Mouse (Mus musculus) liver, embryonic 15.5 days (tissue): ENCODE data around the gene Myocos. TPM values are rescaled to one million over a fixed set of nuclear protein-coding genes. Genes with fewer than 3 reads are reported as not detected.
"Not testable (repeated sequence)": the region's sequence is repeated elsewhere in the genome, so short reads cannot be mapped to it uniquely, and the experiment has no call there.

Experiments used
- ATAC-seq: fragments of 200-750 bp; cut with Nextera tagmentation; 2 replicates; pipeline ENCODE4 v1.8.0; 2017; ENCODE audit warnings: moderate number of reproducible peaks, mild to moderate bottlenecking, moderate library complexity; ENCODE audit not compliant: insufficient read depth
- H3K27ac ChIP-seq: fragments of 300-500 bp; sonication (generic); replicated peaks from 2 replicates; pipeline ENCODE4 v1.5.1; 2015; ENCODE audit warnings: mild to moderate bottlenecking, inconsistent platforms
- H3K27me3 ChIP-seq: fragments of 300-500 bp; sonication (generic); 2 replicates; pipeline ENCODE4 v1.6.1; 2015; ENCODE audit warnings: mild to moderate bottlenecking, inconsistent platforms
- H3K36me3 ChIP-seq: fragments of 300-500 bp; sonication (generic); replicated peaks from 2 replicates; pipeline ENCODE4 v1.6.1; 2015; ENCODE audit warnings: moderate library complexity, mild to moderate bottlenecking, inconsistent platforms
- H3K4me1 ChIP-seq: fragments of 300-500 bp; sonication (generic); replicated peaks from 2 replicates; pipeline ENCODE4 v1.6.1; 2015; ENCODE audit warnings: inconsistent platforms
- H3K4me2 ChIP-seq: fragments of 300-500 bp; sonication (generic); 2 replicates; pipeline ENCODE4 v1.6.1; 2015; ENCODE audit warnings: moderate library complexity, mild to moderate bottlenecking, inconsistent platforms
- H3K4me3 ChIP-seq: fragments of 300-500 bp; sonication (generic); replicated peaks from 2 replicates; pipeline ENCODE4 v1.5.1; 2015; ENCODE audit warnings: mild to moderate bottlenecking, inconsistent platforms
- H3K9ac ChIP-seq: fragments of 300-500 bp; sonication (generic); 2 replicates; pipeline ENCODE4 v1.6.1; 2015; ENCODE audit warnings: moderate library complexity, mild to moderate bottlenecking, inconsistent platforms
- H3K9me3 ChIP-seq: fragments of 300-500 bp; sonication (generic); replicated peaks from 2 replicates; pipeline ENCODE4 v1.6.1; 2016; ENCODE audit warnings: inconsistent platforms
- WGBS: fragments of 180-500 bp; shearing (Covaris S2); methylation state at CpG from one replicate; pipeline ENCODE4 v1.1.7; 2015; ENCODE audit warnings: mixed read lengths; ENCODE audit not compliant: insufficient replicate concordance; 5-methylcytosine and 5-hydroxymethylcytosine counted together
- polyA plus RNA-seq: library from polyadenylated mRNA; unstranded; fragments of >200 nt; fragmentation: Nextera tagmentation; extraction: Ambion mirVana; gene quantifications from 2 replicates; pipeline ENCODE4 v1.2.1, GENCODE M21; 2015

Myocos gene
- polyA plus RNA-seq, 1 experiment from 2014 or later, result not detected

DNA sequence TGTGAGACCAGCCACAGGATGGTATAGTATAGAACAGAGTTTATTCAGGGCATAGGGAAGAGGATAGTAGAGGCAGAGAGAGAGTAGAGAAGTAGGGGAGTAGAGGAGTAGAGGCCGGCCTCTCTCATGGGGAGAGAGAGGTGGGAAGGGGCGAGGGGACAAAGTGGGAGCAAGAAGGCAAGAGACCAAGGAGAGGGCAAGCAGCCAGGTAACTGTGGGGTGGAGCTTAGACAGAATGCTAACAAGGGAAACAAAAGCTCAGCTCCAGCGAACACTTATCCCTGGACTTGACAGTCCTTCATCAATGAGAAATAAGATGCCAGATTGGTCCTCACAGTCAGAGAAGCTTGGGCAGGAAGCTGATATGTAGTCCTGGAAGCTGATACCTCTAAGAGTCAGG lies 15.4 kb downstream of the Myocos start:
- Histone ChIP-seq H3K27me3 (no peaks in the 10 kb centered on the region), H3K4me1 (no peaks in the 10 kb centered on the region), H3K36me3 (no peaks in the 10 kb centered on the region), H3K4me3 (no peak overlapping the region), H3K9me3 (no peaks in the 10 kb centered on the region), H3K4me2 (no peak overlapping the region), H3K9ac (no peak overlapping the region), H3K27ac (no peak overlapping the region)
- 51% methylated on average over 3 of the region's 3 CpGs for WGBS
- ATAC-seq, result no peak

DNA sequence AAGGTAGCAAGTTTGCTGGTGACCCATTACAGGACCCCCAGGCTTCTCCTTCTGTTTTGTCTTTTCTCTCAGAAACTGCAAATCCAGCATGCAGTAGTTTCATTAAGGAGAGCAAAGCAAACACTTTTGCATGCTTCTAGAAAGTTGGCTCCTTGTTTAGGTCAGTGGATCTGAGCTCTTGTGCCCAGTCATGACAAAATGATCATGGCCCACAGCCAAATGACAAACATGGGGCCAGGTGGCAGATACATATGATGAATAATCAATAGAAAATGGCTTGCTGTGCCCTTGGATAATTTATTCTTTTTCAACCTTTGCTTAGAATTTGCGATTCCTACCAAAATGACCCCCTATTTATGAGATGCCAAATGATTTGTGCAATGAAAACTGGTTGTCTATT lies 18.2 kb downstream of the Myocos start:
- no peaks in the 10 kb centered on the region for H3K36me3 ChIP-seq
- no peaks in the 10 kb centered on the region for H3K9me3 ChIP-seq
- no peak for ATAC-seq
- WGBS, result 56% methylated on average over 1 of the region's 1 CpGs
- H3K9ac ChIP-seq, result no peak overlapping the region
- H3K4me3 ChIP-seq, result no peak overlapping the region
- H3K27me3 ChIP-seq, result no peaks in the 10 kb centered on the region
- H3K27ac ChIP-seq, result no peak overlapping the region
- no peak overlapping the region for H3K4me2 ChIP-seq
- no peaks in the 10 kb centered on the region for H3K4me1 ChIP-seq

DNA sequence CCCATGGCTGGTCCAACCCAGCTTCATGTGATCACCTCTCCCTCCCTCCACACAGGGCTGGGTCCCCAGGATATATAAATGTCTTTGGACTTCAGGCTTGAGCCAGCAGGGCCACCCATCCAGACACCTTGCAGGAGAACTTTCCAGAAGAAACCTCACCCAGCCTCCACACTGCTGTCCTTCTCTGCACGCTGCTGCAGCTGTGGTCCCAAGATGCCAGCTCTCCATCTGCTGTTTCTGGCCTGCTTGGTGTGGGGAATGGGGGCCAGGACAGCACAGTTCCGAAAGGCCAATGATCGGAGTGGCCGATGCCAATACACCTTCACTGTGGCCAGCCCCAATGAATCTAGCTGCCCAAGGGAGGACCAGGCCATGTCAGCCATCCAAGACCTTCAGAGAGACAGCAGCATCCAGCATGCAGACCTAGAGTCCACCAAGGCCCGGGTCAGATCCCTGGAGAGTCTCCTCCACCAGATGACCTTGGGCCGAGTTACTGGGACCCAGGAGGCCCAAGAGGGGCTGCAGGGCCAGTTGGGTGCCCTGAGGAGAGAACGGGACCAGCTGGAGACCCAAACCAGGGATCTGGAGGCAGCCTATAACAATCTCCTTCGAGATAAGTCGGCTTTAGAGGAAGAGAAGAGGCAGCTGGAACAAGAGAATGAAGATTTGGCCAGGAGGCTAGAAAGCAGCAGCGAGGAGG lies 18.8 kb downstream of the Myocos start, which contains the start of gene Myoc:
TSS of gene Myoc (plus strand) at position 105 of the 700 bp plus-strand sequence.
- Histone ChIP-seq H3K4me3 (no peak within 1 kb of the TSS), H3K9me3 (no peaks in the 10 kb centered on the region), H3K9ac (no peak within 1 kb of the TSS), H3K27ac (no peak within 1 kb of the TSS), H3K4me2 (no peak within 1 kb of the TSS), H3K36me3 (no peaks in the 10 kb centered on the region), H3K4me1 (no peaks in the 10 kb centered on the region), H3K27me3 (no peaks in the 10 kb centered on the region)
- ATAC-seq, result no peak
- WGBS, result 56% methylated on average over 10 of the region's 10 CpGs

DNA sequence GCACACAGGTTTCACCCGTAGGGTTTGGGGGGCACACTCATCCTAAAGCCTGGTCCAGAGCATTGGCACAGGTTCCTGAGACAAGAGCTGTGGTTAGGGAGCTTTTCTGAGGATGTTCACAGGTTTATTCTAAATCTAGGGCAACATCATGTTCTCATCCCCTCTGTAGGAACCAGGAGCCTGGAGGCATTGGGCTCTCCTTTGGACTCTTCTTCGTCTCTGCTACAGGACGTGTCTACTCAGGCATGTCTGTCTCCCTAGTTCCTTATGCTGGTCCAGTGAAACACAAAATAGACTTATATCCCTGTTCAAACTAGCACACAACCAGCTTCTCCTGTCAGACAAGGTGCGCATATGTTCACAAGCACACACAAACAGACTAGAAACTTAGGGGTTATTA lies 19.5 kb downstream of the Myocos start:
- ATAC-seq, result no peak

DNA sequence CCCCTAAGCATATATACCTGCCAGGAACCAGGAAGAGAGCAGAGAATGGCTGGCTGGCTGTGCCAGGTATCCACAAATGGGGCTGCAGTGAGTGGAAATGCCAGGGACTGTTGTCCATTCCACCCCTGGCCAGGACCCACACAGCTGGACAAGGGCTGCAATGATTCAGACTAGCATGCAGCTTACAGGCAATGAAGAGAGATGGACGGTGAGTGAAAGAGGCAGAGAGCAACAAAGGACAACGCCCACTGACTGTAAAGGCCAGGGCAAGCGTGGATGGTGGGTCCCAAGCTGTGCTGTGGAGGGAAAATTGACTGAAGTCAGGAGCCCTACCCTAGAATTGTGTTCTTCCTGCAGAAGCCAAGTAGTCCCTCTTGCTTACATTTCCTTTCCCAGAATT lies 21.5 kb downstream of the Myocos start:
- H3K27ac ChIP-seq, result no peak overlapping the region

More for the DNA sequence above, 19.5 kb downstream of the Myocos start:
- H3K27me3 ChIP-seq, result no peaks in the 10 kb centered on the region
- no peak overlapping the region for H3K4me3 ChIP-seq
- no peaks in the 10 kb centered on the region for H3K4me1 ChIP-seq
- WGBS, result 66% methylated on average over 4 of the region's 4 CpGs
- H3K4me2 ChIP-seq, result no peak overlapping the region
- no peaks in the 10 kb centered on the region for H3K9me3 ChIP-seq
- no peak overlapping the region for H3K27ac ChIP-seq
- no peaks in the 10 kb centered on the region for H3K36me3 ChIP-seq
- H3K9ac ChIP-seq, result no peak overlapping the region

DNA sequence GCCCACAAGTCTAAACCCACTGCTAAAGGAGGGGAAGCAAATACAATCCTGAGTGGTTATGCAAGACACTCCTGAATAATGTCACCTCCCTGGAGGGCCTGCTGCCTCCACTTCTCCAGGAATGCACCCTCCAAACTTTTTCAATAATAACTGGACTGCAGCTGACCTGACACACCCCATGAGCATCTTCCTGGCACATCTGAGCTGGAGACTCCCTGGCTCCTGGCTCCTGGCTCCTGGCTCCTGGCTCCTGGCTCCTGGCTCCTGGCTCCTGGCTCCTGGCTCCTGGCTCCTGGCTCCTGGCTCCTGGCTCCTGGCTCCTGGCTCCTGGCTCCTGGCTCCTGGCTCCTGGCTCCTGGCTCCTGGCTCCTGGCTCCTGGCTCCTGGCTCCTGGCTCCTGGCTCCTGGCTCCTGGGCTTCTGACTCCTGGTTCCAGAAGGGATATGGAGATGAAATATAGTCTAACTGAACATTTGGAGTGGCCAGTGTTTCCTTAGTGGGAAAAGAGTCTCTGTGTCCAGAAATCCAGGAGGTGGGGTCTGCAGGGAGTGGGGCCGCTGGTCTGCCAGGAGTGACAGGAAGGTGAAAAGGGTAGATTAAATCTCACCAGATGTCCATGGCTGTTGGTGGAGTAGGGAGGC lies 22.6 kb downstream of the Myocos start:
- H3K4me3 ChIP-seq, H3K4me1 ChIP-seq, H3K9ac ChIP-seq, H3K27ac ChIP-seq, ATAC-seq, H3K27me3 ChIP-seq, H3K9me3 ChIP-seq, H3K36me3 ChIP-seq, H3K4me2 ChIP-seq: not testable (repeated sequence)
- 21% methylated on average over 1 of the region's 1 CpGs for WGBS

More for the DNA sequence above, 21.5 kb downstream of the Myocos start:
- no peak overlapping the region for H3K4me3 ChIP-seq
- no peaks in the 10 kb centered on the region for H3K4me1 ChIP-seq
- 59% methylated on average over 3 of the region's 3 CpGs for WGBS
- H3K4me2 ChIP-seq, result no peak overlapping the region
- no peaks in the 10 kb centered on the region for H3K27me3 ChIP-seq
- H3K9me3 ChIP-seq, result no peaks in the 10 kb centered on the region
- H3K36me3 ChIP-seq, result no peaks in the 10 kb centered on the region
- no peak for ATAC-seq
- no peak overlapping the region for H3K9ac ChIP-seq

DNA sequence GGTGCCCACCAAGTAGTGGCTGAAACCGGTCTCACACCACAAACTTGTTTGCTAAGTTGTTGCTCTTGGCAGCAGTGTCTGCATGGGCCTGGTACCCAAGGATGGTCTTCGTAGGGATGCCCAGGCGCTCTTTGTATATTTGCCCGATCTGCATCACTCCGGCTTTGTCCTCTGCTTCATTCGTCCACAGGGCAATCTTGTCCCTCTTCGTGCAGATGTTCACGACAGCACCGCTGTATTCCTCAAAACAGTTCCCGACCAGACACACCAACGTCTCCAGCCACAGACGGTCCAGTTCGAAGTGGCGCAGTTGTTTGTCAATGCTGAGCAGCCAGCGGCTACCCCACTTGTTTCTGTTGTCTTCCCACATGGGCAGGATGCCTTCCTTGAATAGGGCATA lies 29.7 kb downstream of the Myocos start:
- H3K4me3 ChIP-seq, H3K4me2 ChIP-seq, H3K9me3 ChIP-seq, H3K4me1 ChIP-seq, ATAC-seq, H3K36me3 ChIP-seq, H3K27ac ChIP-seq, H3K27me3 ChIP-seq, H3K9ac ChIP-seq: not testable (repeated sequence)
- whole genome bisulfite sequencing, result 75% methylated on average over 15 of the region's 15 CpGs

DNA sequence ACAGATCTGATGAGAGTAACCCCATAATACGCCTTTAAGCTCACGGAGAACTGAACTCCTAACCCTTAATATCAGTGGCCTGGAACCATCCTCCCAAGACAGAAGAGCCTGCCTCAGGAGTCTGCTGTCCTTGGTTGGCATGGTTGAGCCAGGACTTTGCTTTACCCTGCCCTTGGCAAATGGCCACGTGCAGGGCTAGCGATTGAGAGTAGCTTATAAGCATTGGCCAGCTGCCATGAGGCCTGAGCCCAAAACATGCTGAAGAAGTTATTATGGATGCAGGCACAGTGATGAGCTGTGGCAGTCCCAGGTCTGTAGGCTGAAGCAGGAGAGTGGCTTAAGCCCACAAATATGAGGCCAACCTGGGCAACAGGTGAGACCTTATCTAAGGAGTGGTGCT lies 30.2 kb downstream of the Myocos start:
- not testable (repeated sequence) for ATAC-seq, H3K4me1 ChIP-seq, H3K4me2 ChIP-seq, H3K9ac ChIP-seq, H3K4me3 ChIP-seq, H3K27ac ChIP-seq, H3K9me3 ChIP-seq, H3K36me3 ChIP-seq, H3K27me3 ChIP-seq
- 70% methylated on average over 4 of the region's 4 CpGs for WGBS

DNA sequence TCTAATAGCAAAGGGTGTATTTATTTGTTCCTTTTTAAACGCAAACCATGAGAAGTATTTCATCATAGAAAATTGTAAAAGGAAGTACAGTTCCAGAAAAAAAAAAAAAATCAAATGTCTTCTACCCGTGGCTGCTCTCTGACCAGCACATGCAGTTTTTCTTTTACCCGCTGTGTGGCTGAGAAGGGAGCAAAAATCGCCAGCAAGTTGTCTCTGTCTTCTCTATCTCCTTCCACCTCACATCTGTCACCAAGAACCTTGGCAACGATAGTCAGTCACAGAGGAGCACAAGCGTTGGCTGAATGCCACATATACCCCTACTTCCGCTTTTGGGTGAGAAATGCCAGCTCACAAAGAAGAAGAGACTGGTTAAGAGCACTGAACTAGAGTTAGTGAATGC lies 32.8 kb downstream of the Myocos start:
- H3K4me3 ChIP-seq, result no peak overlapping the region
- no peaks in the 10 kb centered on the region for H3K27me3 ChIP-seq
- no peak overlapping the region; the same call in 1 of the 2 replicates for H3K4me2 ChIP-seq
- 24% methylated on average over 7 of the region's 7 CpGs for WGBS
- H3K9ac ChIP-seq, result no peak overlapping the region
- no peaks in the 10 kb centered on the region for H3K9me3 ChIP-seq
- no peak overlapping the region for H3K27ac ChIP-seq
- H3K4me1 ChIP-seq, result no peaks in the 10 kb centered on the region
- no peaks in the 10 kb centered on the region for H3K36me3 ChIP-seq
- no peak for ATAC-seq

DNA sequence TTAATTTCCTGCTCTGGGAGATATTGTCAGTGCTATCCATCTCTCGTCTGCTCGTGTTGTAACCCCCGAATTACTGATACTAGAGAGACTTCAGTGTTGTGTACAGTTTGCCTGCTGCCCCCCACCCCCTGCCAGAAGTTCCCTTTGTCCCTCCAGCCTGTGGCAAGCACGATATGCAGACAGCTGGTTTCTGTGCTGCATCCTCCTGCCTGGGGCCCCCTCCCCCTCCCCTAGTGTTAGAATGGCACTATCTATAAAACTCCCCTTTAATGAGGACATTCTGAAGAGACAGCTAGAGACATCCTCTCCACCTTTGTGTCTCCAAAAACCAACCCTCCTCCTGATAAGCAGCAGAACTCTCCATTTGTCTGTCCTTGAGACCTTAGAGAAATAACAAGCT lies 34.1 kb downstream of the Myocos start:
- H3K36me3 ChIP-seq, result no peaks in the 10 kb centered on the region
- H3K27ac ChIP-seq, result no peak overlapping the region
- no peaks in the 10 kb centered on the region for H3K4me1 ChIP-seq
- no peak for ATAC-seq
- H3K9me3 ChIP-seq, result no peaks in the 10 kb centered on the region
- no peaks in the 10 kb centered on the region for H3K27me3 ChIP-seq
- 2% methylated on average over 4 of the region's 4 CpGs for WGBS
- H3K4me2 ChIP-seq, result no peak overlapping the region
- H3K9ac ChIP-seq, result no peak overlapping the region
- H3K4me3 ChIP-seq, result no peak overlapping the region

DNA sequence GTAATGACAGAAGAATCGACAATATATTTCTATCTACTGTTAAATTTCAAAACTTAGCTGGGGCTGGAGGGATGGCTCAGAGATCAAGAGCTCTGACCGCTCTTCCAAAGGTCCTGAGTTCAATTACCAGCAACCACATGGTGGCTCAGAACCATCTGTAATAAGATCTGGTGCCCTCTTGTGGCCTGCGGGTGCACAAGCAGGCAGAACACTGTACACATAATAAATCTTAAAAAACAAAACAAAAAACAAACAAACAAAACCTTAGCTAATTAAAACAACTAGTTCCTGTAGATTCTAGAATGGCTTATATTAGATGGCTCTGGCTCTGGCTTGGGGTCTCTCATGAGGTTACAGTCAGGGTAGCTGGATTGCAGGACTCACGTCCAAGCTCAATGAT lies 37.5 kb downstream of the Myocos start:
- no peaks in the 10 kb centered on the region for H3K4me1 ChIP-seq
- H3K27ac ChIP-seq, result no peak overlapping the region
- ATAC-seq, result no peak
- no peaks in the 10 kb centered on the region for H3K36me3 ChIP-seq
- no peak overlapping the region for H3K4me3 ChIP-seq
- no peak overlapping the region for H3K4me2 ChIP-seq
- WGBS, result 50% methylated on average over 4 of the region's 4 CpGs
- no peaks in the 10 kb centered on the region for H3K27me3 ChIP-seq
- H3K9me3 ChIP-seq, result no peaks in the 10 kb centered on the region
- no peak overlapping the region for H3K9ac ChIP-seq

DNA sequence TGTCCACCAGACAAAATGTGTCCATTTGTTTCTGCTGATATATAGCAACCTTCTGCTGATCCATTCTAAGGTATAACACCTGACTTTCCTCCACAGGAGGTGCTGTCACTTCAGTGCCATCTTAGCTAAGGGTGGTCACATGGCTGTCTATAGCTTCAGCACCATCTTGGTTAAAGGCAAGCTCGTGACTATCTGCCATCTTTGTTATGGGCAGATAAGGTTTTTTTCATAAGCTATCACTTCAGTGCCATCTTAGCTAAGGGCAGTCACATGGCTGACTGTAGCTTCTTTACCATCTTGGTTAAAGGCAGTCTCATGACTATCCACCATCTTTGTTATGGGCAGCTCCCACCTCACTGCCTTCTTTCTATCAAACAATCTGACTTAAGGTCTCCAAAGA lies 42.5 kb downstream of the Myocos start:
- ATAC-seq, result no peak
- Histone ChIP-seq H3K4me3 (no peak overlapping the region), H3K36me3 (no peaks in the 10 kb centered on the region), H3K9ac (no peak overlapping the region), H3K4me2 (no peak overlapping the region), H3K4me1 (no peaks in the 10 kb centered on the region), H3K27ac (no peak overlapping the region), H3K27me3 (no peaks in the 10 kb centered on the region), H3K9me3 (no peaks in the 10 kb centered on the region)
- 56% methylated on average over 1 of the region's 1 CpGs for WGBS
